Mouse (Mus musculus) heart, postnatal 0 days (tissue): Measurements from ENCODE around the gene Marc2.

Experiments used
- CTCF ChIP-seq: IDR thresholded peaks from 2 replicates; pipeline ENCODE4 v1.5.1; 2016; ENCODE audit warnings: antibody characterized with exemption, control low read depth, low read depth
- EP300 ChIP-seq: IDR thresholded peaks from 2 replicates; pipeline ENCODE4 v1.6.1; 2016; ENCODE audit warnings: antibody characterized with exemption, low read depth

- no peak for TF ChIP-seq CTCF
- TF ChIP-seq EP300, result no peak
Measured at GRCm38 (mm10) chr1:184783641-184784040, 62.6 kb downstream of the Marc2 start.
